Mouse (Mus musculus) hindbrain, postnatal 0 days (tissue): ENCODE results near the gene St5. TPM values are rescaled to one million over a fixed set of nuclear protein-coding genes. Genes with fewer than 3 reads are reported as not detected.

Experiments
- ATAC-seq: fragments of 200-750 bp; cut with Nextera tagmentation; 2 replicates; pipeline ENCODE4 v1.8.0; 2017; ENCODE audit warnings: mild to moderate bottlenecking, moderate TSS enrichment, moderate library complexity
- DNase-seq: peaks from one replicate; pipeline ENCODE4 v3.0.0-alpha.2; 2015; ENCODE audit warnings: low spot score
- H3K27ac ChIP-seq: fragments of 300-500 bp; sonication (generic); 2 replicates; pipeline ENCODE4 v1.5.1; 2014; ENCODE audit warnings: mild to moderate bottlenecking
- H3K27me3 ChIP-seq: fragments of 300-500 bp; sonication (generic); 2 replicates; pipeline ENCODE4 v1.6.1; 2014; ENCODE audit warnings: low read length, mixed read lengths; ENCODE audit not compliant: insufficient read depth
- H3K36me3 ChIP-seq: fragments of 300-500 bp; sonication (generic); 2 replicates; pipeline ENCODE4 v1.6.1; 2014; ENCODE audit warnings: low read length, mixed read lengths; ENCODE audit not compliant: insufficient read depth
- H3K4me1 ChIP-seq: fragments of 300-500 bp; sonication (generic); 2 replicates; pipeline ENCODE4 v1.6.1; 2014; ENCODE audit warnings: antibody characterized with exemption, low read length, mixed read lengths; ENCODE audit not compliant: insufficient read depth
- H3K4me2 ChIP-seq: fragments of 300-500 bp; sonication (generic); 2 replicates; pipeline ENCODE4 v1.6.1; 2014; ENCODE audit warnings: low read depth, mild to moderate bottlenecking, low read length, moderate library complexity, mixed read lengths
- H3K4me3 ChIP-seq: fragments of 300-500 bp; sonication (generic); 2 replicates; pipeline ENCODE4 v1.5.1; 2014; ENCODE audit warnings: low read length
- H3K9ac ChIP-seq: fragments of 300-500 bp; sonication (generic); replicated peaks from 2 replicates; pipeline ENCODE4 v1.6.1; 2014; ENCODE audit warnings: mild to moderate bottlenecking, low read length, moderate library complexity, mixed read lengths
- H3K9me3 ChIP-seq: fragments of 300-500 bp; sonication (generic); 2 replicates; pipeline ENCODE4 v1.6.1; 2016; ENCODE audit warnings: low read length, mixed read lengths
- CTCF ChIP-seq: IDR thresholded peaks from 2 replicates; pipeline ENCODE4 v1.5.1; 2016; ENCODE audit warnings: antibody characterized with exemption, control low read depth, low read depth
- whole genome bisulfite sequencing: fragments of 180-500 bp; shearing (Covaris S2); extraction: QIAGEN DNeasy Blood & Tissue Kit; methylation state at CpG from one replicate; pipeline ENCODE4 v1.1.7; 2014; 5-methylcytosine and 5-hydroxymethylcytosine counted together
- polyA plus RNA-seq: library from polyadenylated mRNA; unstranded; fragments of >200 nt; fragmentation: Nextera tagmentation; extraction: Ambion mirVana; gene quantifications from 2 replicates; pipeline ENCODE4 v1.2.1, GENCODE M21; 2015
- total RNA-seq: library from RNA; depleted of rRNA; stranded (reverse); fragments of >200 nt; gene quantifications from 2 replicates; pipeline ENCODE4 v1.2.3, GENCODE M21; 2014

The St5 gene
- total and polyA plus RNA-seq, 2 experiments from 2014 or later = 21.2 to 34.0 TPM

GRCm38 (mm10) chr7:109629871-109630778, 73.3 kb downstream of the St5 start:
- WGBS = 83% methylated on average over 7 of the region's 7 CpGs
- Histone ChIP-seq H3K36me3 (no peaks in the 10 kb centered on the region), H3K27me3 (no peaks in the 10 kb centered on the region), H3K4me3 (no peak overlapping the region), H3K9me3 (no peaks in the 10 kb centered on the region), H3K4me1 (0 out of 2 replicates have a peak, but pooled peaks cover 3% of the 10 kb centered on the region), H3K27ac (no peak overlapping the region), H3K9ac (no peak overlapping the region), H3K4me2 (no peak overlapping the region)
- no peak for DNase-seq
- no peak for ATAC-seq
- TF ChIP-seq CTCF = no peak

GRCm38 (mm10) chr7:109628935-109629609, 74.3 kb downstream of the St5 start:
- H3K9me3 ChIP-seq = no peaks in the 10 kb centered on the region
- H3K4me1 ChIP-seq = 0 out of 2 replicates have a peak, but pooled peaks cover 3% of the 10 kb centered on the region
- DNase-seq (no peak), ATAC-seq (no peak)
- TF ChIP-seq CTCF = no peak
- H3K27me3 ChIP-seq = no peaks in the 10 kb centered on the region
- no peak overlapping the region for H3K4me3 ChIP-seq
- H3K4me2 ChIP-seq = no peak overlapping the region
- H3K36me3 ChIP-seq = no peaks in the 10 kb centered on the region
- WGBS = 39% methylated on average over 9 of the region's 9 CpGs
- H3K9ac ChIP-seq = no peak overlapping the region
- H3K27ac ChIP-seq = peak overlapping the region; percentile 34; the same call in 1 of the 2 replicates

GRCm38 (mm10) chr7:109627851-109628250, 75.6 kb downstream of the St5 start:
- Histone ChIP-seq H3K4me1 (0 out of 2 replicates have a peak, but pooled peaks cover 3% of the 10 kb centered on the region), H3K4me3 (no peak overlapping the region), H3K9me3 (no peaks in the 10 kb centered on the region), H3K27me3 (no peaks in the 10 kb centered on the region), H3K4me2 (no peak overlapping the region), H3K9ac (no peak overlapping the region), H3K27ac (no peak overlapping the region), H3K36me3 (no peaks in the 10 kb centered on the region)
- DNase-seq (no peak), ATAC-seq (no peak)
- no peak for TF ChIP-seq CTCF
- WGBS = 86% methylated on average over 2 of the region's 2 CpGs

GRCm38 (mm10) chr7:109622234-109622838, 81.1 kb downstream of the St5 start:
- no peak overlapping the region for H3K4me3 ChIP-seq
- no peak for DNase-seq
- no peak overlapping the region for H3K27ac ChIP-seq
- no peaks in the 10 kb centered on the region for H3K9me3 ChIP-seq
- no peak overlapping the region for H3K9ac ChIP-seq
- ATAC-seq = no peak
- H3K36me3 ChIP-seq = no peaks in the 10 kb centered on the region
- H3K4me1 ChIP-seq = no peaks in the 10 kb centered on the region
- no peak overlapping the region for H3K4me2 ChIP-seq
- 84% methylated on average over 9 of the region's 9 CpGs for WGBS
- no peaks in the 10 kb centered on the region for H3K27me3 ChIP-seq
- TF ChIP-seq CTCF = no peak

- TF ChIP-seq CTCF = no peak
- H3K9me3 ChIP-seq = no peaks in the 10 kb centered on the region
- DNase-seq (no peak), ATAC-seq (no peak)
- no peaks in the 10 kb centered on the region for H3K36me3 ChIP-seq
- no peaks in the 10 kb centered on the region for H3K27me3 ChIP-seq
- no peak overlapping the region for H3K9ac ChIP-seq
- WGBS = 40% methylated on average over 2 of the region's 2 CpGs
- 0 out of 2 replicates have a peak, but pooled peaks cover 4% of the 10 kb centered on the region for H3K4me1 ChIP-seq
- H3K4me2 ChIP-seq = no peak overlapping the region
- no peak overlapping the region for H3K4me3 ChIP-seq
- no peak overlapping the region for H3K27ac ChIP-seq
Observed at GRCm38 (mm10) chr7:109620967-109621366, 82.4 kb downstream of the St5 start.

GRCm38 (mm10) chr7:109620288-109620687, 83.1 kb downstream of the St5 start:
- TF ChIP-seq CTCF = no peak
- H3K36me3 ChIP-seq = no peaks in the 10 kb centered on the region
- H3K4me3 ChIP-seq = no peak overlapping the region
- H3K9me3 ChIP-seq = no peaks in the 10 kb centered on the region
- H3K4me2 ChIP-seq = no peak overlapping the region
- H3K4me1 ChIP-seq = peaks cover 8% of the 10 kb centered on the region; the same call in 1 of the 2 replicates
- WGBS = 68% methylated on average over 3 of the region's 3 CpGs
- no peak overlapping the region for H3K9ac ChIP-seq
- no peak overlapping the region for H3K27ac ChIP-seq
- no peaks in the 10 kb centered on the region for H3K27me3 ChIP-seq
- DNase-seq (no peak), ATAC-seq (no peak)
